Mouse (Mus musculus): Measurements from ENCODE around the gene Scarf1. TPM values are rescaled to one million over a fixed set of nuclear protein-coding genes. Genes with fewer than 3 reads are reported as not detected.

The Scarf1 gene
- polyA plus RNA-seq, 2 experiments = 1.1 to 2.4 TPM

DNA sequence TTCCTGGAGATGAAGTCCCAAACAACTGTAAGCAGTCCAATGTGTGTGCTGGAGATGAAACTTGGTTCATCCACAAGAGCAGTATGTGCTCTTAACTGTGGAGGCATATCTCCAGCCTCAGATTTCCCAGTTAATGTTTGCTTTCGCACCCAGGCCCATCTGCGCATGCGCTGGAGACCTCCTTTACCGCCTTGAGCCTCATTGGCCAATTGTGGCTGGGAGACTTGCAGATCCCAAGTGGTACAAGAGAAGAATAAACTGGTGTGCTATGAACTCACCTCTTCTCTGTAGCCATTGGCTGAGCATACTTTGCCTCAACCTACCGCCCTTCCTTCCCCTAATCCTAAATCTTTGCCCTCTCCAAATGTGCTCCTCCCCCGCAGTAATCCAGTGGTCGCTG, 40.0 kb upstream of the Scarf1 start:
- no peaks in the 10 kb centered on the region for H3K27me3 ChIP-seq (ENCODE audit: control insufficient read depth, insufficient read depth, low read length)
- TF ChIP-seq CTCF (IDR thresholded peaks at IDR 0.05; ENCODE audit: low read depth) = no peak
- TF ChIP-seq EP300 (IDR thresholded peaks at IDR 0.05; ENCODE audit: low read depth) = no peak
- no peak overlapping the region for H3K4me3 ChIP-seq (ENCODE audit: insufficient read depth in 1 of 2, low read depth in 2 of 2, low read length in 2 of 2)
- DNase-seq (ENCODE audit: low read depth in 3 of 3, low spot score in 3 of 3) (no peak), ATAC-seq (ENCODE audit: insufficient read depth) (no peak)
- no peaks in the 10 kb centered on the region for H3K36me3 ChIP-seq (replicated peaks; ENCODE audit: control insufficient read depth, insufficient read depth, low read depth)
- H3K9ac ChIP-seq (replicated peaks) = 0 out of 2 replicates have a peak overlapping the region, but pooled peaks have one; percentile 7
- 0 out of 2 replicates have a peak overlapping the region, but pooled peaks have one; percentile 0 for H3K4me2 ChIP-seq (ENCODE audit: low read depth)
- no peaks in the 10 kb centered on the region for H3K9me3 ChIP-seq (ENCODE audit: control insufficient read depth, low read length)
- H3K27ac ChIP-seq = no peak overlapping the region
- WGBS (ENCODE audit: insufficient replicate concordance) = 73% methylated on average over 7 of the region's 7 CpGs
- peaks cover 18 to 22% of the 10 kb centered on the region in 2 experiments for H3K4me1 ChIP-seq (replicated peaks; ENCODE audit: control insufficient read depth in 2 of 2, insufficient read depth in 2 of 2, low read length in 1 of 2)

DNA sequence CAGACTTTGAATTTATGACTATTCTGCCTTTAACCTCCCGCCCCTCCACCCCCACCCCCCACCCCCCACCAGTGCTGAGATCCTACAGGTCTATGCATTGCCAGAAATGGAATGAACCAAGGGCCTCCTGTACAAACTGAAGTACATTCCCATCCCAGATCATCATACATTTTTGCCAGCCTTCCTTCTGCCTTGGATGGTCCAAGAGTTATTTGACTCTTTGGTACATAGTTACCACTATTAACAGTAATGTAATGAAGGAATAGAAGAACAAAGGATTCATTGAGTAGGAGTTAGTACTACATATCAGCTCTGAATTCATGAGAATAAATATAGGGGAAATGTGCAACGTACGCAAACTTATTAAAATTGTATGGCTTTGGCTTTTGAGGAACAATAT, 27.1 kb upstream of the Scarf1 start:
- Histone ChIP-seq H3K4me3 (ENCODE audit: insufficient read depth in 1 of 2, low read depth in 2 of 2, low read length in 2 of 2) (peak overlapping the region in 1 of 2 experiments; percentile 100; a peak in 2 of 4 replicates), H3K27ac (no peak overlapping the region), H3K27me3 (ENCODE audit: control insufficient read depth, insufficient read depth, low read length) (no peaks in the 10 kb centered on the region), H3K36me3 (replicated peaks; ENCODE audit: control insufficient read depth, insufficient read depth, low read depth) (peaks cover 26% of the 10 kb centered on the region), H3K9ac (replicated peaks) (no peak overlapping the region), H3K9me3 (ENCODE audit: control insufficient read depth, low read length) (no peaks in the 10 kb centered on the region), H3K4me2 (ENCODE audit: low read depth) (peak overlapping the region; percentile 44), H3K4me1 (replicated peaks; ENCODE audit: control insufficient read depth in 2 of 2, insufficient read depth in 2 of 2, low read length in 1 of 2) (peaks cover 8 to 11% of the 10 kb centered on the region in 2 experiments)
- WGBS (ENCODE audit: insufficient replicate concordance) = 19% methylated on average over 3 of the region's 3 CpGs
- no peak for ATAC-seq (ENCODE audit: insufficient read depth)
- no peak for TF ChIP-seq EP300 (IDR thresholded peaks at IDR 0.05; ENCODE audit: low read depth)
- TF ChIP-seq CTCF (IDR thresholded peaks at IDR 0.05; ENCODE audit: low read depth) = no peak
- DNase-seq (ENCODE audit: low read depth in 3 of 3, low spot score in 3 of 3) = no peak

DNA sequence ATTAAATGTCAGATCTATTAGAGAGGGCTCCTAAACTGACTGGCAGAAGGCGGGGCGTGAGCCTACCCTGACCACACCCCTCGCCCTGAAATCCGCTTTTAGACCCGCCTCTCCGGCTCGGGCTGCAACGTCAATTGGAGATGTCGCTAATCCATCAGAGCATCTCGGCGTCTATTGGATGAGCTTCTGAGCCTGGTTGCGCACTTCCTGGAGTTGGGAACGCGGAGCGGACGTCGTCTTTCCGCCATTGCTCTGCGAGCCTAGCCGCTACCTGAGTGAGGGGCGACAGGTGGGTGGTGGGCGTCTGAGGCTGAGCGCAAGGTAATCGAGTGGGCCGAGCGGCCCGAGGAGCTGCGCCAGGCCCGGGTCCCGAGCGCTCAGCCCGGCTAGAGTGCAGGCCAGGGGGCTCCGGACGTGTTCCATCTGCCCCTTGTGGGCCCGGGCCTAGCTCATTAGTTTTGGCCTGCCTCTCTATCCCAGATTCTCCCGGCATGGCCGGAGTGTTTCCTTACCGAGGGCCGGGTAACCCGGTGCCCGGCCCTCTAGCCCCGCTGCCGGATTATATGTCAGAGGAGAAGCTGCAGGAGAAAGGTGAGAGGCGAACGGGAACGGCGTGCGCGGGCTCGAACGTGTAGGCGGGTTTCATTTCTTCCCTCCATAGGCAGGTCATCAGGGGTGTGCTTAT, 26.6 kb upstream of the Scarf1 start, which contains the start of gene Prpf8:
Prpf8 (plus strand) TSS at position 216 of the 685 bp plus-strand sequence.
- Histone ChIP-seq H3K9me3 (ENCODE audit: control insufficient read depth, low read length) (no peaks in the 10 kb centered on the region), H3K4me2 (ENCODE audit: low read depth) (peak within 1 kb of the TSS; percentile 99), H3K27ac (peak within 1 kb of the TSS; percentile 55), H3K36me3 (replicated peaks; ENCODE audit: control insufficient read depth, insufficient read depth, low read depth) (peaks cover 31% of the 10 kb centered on the region), H3K4me3 (ENCODE audit: insufficient read depth in 1 of 2, low read depth in 2 of 2, low read length in 2 of 2) (peak within 1 kb of the TSS; percentile 74 to 100), H3K9ac (replicated peaks) (peak within 1 kb of the TSS; percentile 97), H3K4me1 (replicated peaks; ENCODE audit: control insufficient read depth in 2 of 2, insufficient read depth in 2 of 2, low read length in 1 of 2) (peaks cover 8 to 11% of the 10 kb centered on the region in 2 experiments), H3K27me3 (ENCODE audit: control insufficient read depth, insufficient read depth, low read length) (no peaks in the 10 kb centered on the region)
- WGBS (ENCODE audit: insufficient replicate concordance) = under 1% methylated on average over 52 of the region's 52 CpGs
- peak; percentile 96 to 97 (median 97) for DNase-seq (ENCODE audit: low read depth in 3 of 3, low spot score in 3 of 3)
- ATAC-seq (ENCODE audit: insufficient read depth) = peak; percentile 98
- TF ChIP-seq EP300 (IDR thresholded peaks at IDR 0.05; ENCODE audit: low read depth) = no peak
- TF ChIP-seq CTCF (IDR thresholded peaks at IDR 0.05; ENCODE audit: low read depth) = no peak

DNA sequence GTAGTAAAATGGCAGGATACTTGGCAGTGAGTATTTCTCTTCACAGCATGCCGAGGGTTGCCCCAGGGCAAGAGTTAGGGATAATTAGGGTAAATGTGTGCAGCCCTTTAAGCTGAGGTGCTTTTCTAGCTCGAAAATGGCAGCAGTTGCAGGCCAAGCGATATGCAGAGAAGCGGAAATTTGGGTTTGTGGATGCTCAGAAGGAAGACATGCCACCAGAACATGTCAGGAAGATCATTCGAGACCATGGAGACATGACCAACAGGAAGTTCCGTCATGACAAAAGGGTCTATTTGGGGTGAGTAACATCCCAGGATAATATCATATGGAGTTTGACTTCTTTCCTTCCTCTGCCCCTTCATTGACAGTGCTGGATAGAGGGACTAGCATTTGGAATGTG, 25.8 kb upstream of the Scarf1 start:
- Histone ChIP-seq H3K4me1 (replicated peaks; ENCODE audit: control insufficient read depth in 2 of 2, insufficient read depth in 2 of 2, low read length in 1 of 2) (peaks cover 8 to 11% of the 10 kb centered on the region in 2 experiments), H3K27ac (no peak overlapping the region), H3K4me3 (ENCODE audit: insufficient read depth in 1 of 2, low read depth in 2 of 2, low read length in 2 of 2) (peak overlapping the region; percentile 74 to 100), H3K27me3 (ENCODE audit: control insufficient read depth, insufficient read depth, low read length) (no peaks in the 10 kb centered on the region), H3K36me3 (replicated peaks; ENCODE audit: control insufficient read depth, insufficient read depth, low read depth) (peaks cover 39% of the 10 kb centered on the region), H3K9ac (replicated peaks) (peak overlapping the region; percentile 97), H3K4me2 (ENCODE audit: low read depth) (peak overlapping the region; percentile 99), H3K9me3 (ENCODE audit: control insufficient read depth, low read length) (no peaks in the 10 kb centered on the region)
- 13% methylated on average over 6 of the region's 6 CpGs for WGBS (ENCODE audit: insufficient replicate concordance)
- ATAC-seq (ENCODE audit: insufficient read depth) (no peak), DNase-seq (ENCODE audit: low read depth in 3 of 3, low spot score in 3 of 3) (no peak)
- TF ChIP-seq EP300 (IDR thresholded peaks at IDR 0.05; ENCODE audit: low read depth) = no peak
- no peak for TF ChIP-seq CTCF (IDR thresholded peaks at IDR 0.05; ENCODE audit: low read depth)

DNA sequence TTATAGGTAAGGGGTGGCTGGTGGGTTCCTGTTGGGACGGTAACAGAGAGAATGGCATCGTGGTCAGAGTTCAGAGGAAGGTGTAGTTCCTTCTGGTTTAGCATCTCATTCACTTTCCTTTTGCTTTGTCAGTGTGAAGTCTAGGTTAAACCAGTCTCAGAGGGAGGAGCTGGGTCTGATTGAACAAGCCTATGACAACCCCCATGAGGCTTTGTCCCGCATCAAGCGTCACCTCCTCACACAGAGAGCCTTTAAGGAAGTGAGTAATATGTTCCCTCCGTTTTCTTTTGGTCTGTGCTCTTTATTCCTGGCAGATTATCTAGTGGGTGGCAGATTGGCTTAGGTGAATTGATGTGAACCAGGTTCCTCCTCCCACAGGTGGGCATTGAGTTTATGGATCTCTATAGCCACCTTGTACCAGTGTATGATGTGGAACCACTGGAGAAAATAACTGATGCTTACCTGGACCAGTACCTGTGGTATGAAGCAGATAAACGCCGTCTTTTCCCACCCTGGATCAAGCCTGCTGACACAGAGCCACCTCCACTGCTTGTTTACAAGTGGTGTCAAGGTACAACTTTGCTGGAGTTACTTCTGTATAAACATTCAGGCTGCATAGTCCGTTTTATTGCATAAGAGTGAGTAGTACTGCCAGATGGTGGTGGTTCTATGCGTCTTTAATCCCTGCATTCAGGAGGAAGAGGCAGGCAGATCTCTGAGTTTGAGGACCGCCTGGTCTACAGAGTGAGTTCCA, 18.9 kb upstream of the Scarf1 start:
- no peak overlapping the region for H3K4me3 ChIP-seq (ENCODE audit: insufficient read depth in 1 of 2, low read depth in 2 of 2, low read length in 2 of 2)
- no peaks in the 10 kb centered on the region for H3K4me1 ChIP-seq (replicated peaks; ENCODE audit: control insufficient read depth in 2 of 2, insufficient read depth in 2 of 2, low read length in 1 of 2)
- no peak overlapping the region for H3K9ac ChIP-seq (replicated peaks)
- DNase-seq (ENCODE audit: low read depth in 3 of 3, low spot score in 3 of 3) (no peak), ATAC-seq (ENCODE audit: insufficient read depth) (no peak)
- no peak overlapping the region for H3K27ac ChIP-seq
- H3K9me3 ChIP-seq (ENCODE audit: control insufficient read depth, low read length) = no peaks in the 10 kb centered on the region
- H3K36me3 ChIP-seq (replicated peaks; ENCODE audit: control insufficient read depth, insufficient read depth, low read depth) = peaks cover 100% of the 10 kb centered on the region
- H3K27me3 ChIP-seq (ENCODE audit: control insufficient read depth, insufficient read depth, low read length) = no peaks in the 10 kb centered on the region
- TF ChIP-seq EP300 (IDR thresholded peaks at IDR 0.05; ENCODE audit: low read depth) (no peak), CTCF (IDR thresholded peaks at IDR 0.05; ENCODE audit: low read depth) (no peak)
- WGBS (ENCODE audit: insufficient replicate concordance) = 84% methylated on average over 10 of the region's 10 CpGs
- H3K4me2 ChIP-seq (ENCODE audit: low read depth) = no peak overlapping the region

Data from liver, embryonic 14.5 days (tissue).